Mouse (Mus musculus): Measurements from ENCODE around the gene Urah.

DNA sequence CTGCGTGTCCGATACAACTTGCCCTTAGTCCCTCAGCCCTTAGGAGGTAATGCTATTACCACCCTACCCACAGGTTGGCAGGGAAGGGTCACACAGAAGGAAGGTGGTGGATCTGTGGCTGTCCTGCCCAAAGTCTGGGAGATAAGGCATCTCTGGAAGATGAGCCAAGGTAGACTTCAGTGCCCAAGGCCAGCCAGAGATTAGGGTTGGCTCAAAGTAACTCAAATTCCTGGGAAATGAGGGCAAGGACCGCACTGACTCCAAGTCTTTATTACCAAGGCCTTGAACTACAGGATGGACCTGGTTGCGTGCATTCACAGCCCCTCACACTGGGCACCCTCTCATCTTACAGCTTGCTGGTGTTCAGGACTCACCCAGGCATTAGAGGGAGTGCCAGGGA, 17.1 kb downstream of the Urah start:
- TF ChIP-seq CTCF (IDR thresholded peaks at IDR 0.05; ENCODE audit: borderline replicate concordance, control insufficient read depth, extremely low read depth, insufficient read depth, low read length, poor library complexity), result no peak
- no peak for TF ChIP-seq POLR2A (IDR thresholded peaks at IDR 0.05; ENCODE audit: control insufficient read depth, extremely low read depth, insufficient read depth, low read length, poor library complexity)
